Mouse (Mus musculus) G1E-ER4 (cell line): Measurements from ENCODE around the gene Syngap1. TPM values are rescaled to one million over a fixed set of nuclear protein-coding genes. Genes with fewer than 3 reads are reported as not detected.

Experiments used
- GATA1 ChIP-seq: IDR thresholded peaks from one replicate; pipeline ENCODE4 v1.8.0; 2012; ENCODE audit warnings: low read length, inconsistent platforms
- polyA plus RNA-seq: library from polyadenylated mRNA; stranded (reverse); fragments of >175 nt; gene quantifications from 2 replicates; pipeline ENCODE4 v1.2.3, GENCODE M21; 2012

Gene Syngap1
- polyA plus RNA-seq, 1 experiment, result 20.8 TPM

GRCm38 (mm10) chr17:26971247-26971905, 30.3 kb downstream of the Syngap1 start:
- TF ChIP-seq GATA1, result no peak

GRCm38 (mm10) chr17:26972107-26972506, 31.1 kb downstream of the Syngap1 start:
- TF ChIP-seq GATA1, result no peak

GRCm38 (mm10) chr17:26972703-26973574, 31.9 kb downstream of the Syngap1 start, which contains the start of gene Zbtb9:
Gene Zbtb9 (plus strand): TSS chr17:26973167.
- no peak for TF ChIP-seq GATA1

GRCm38 (mm10) chr17:26974547-26974946, 33.5 kb downstream of the Syngap1 start:
- no peak for TF ChIP-seq GATA1

- TF ChIP-seq GATA1, result no peak
Measured at GRCm38 (mm10) chr17:26975415-26975814, 34.4 kb downstream of the Syngap1 start.

GRCm38 (mm10) chr17:26979426-26979825, 38.4 kb downstream of the Syngap1 start:
- TF ChIP-seq GATA1, result no peak

GRCm38 (mm10) chr17:26981050-26981449, 40.0 kb downstream of the Syngap1 start:
- TF ChIP-seq GATA1, result no peak

- no peak for TF ChIP-seq GATA1
Measured at GRCm38 (mm10) chr17:26983382-26983781, 42.3 kb downstream of the Syngap1 start.

GRCm38 (mm10) chr17:26985503-26986179, 44.6 kb downstream of the Syngap1 start:
- TF ChIP-seq GATA1, result no peak

- no peak for TF ChIP-seq GATA1
Measured at GRCm38 (mm10) chr17:26990521-26990920, 49.5 kb downstream of the Syngap1 start.

- TF ChIP-seq GATA1, result no peak
Measured at GRCm38 (mm10) chr17:26994410-26994809, 53.4 kb downstream of the Syngap1 start.

GRCm38 (mm10) chr17:26995006-26995405, 54.0 kb downstream of the Syngap1 start:
- no peak for TF ChIP-seq GATA1

- TF ChIP-seq GATA1, result no peak
Measured at GRCm38 (mm10) chr17:26995562-26995961, 54.5 kb downstream of the Syngap1 start.

- no peak for TF ChIP-seq GATA1
Measured at GRCm38 (mm10) chr17:26997661-26998060, 56.6 kb downstream of the Syngap1 start.

- no peak for TF ChIP-seq GATA1
Measured at GRCm38 (mm10) chr17:26998283-26998682, 57.2 kb downstream of the Syngap1 start.

- TF ChIP-seq GATA1, result no peak
Measured at GRCm38 (mm10) chr17:26999996-27000395, 58.9 kb downstream of the Syngap1 start.

- TF ChIP-seq GATA1, result no peak
Measured at GRCm38 (mm10) chr17:27001151-27001550, 60.1 kb downstream of the Syngap1 start.
